Mouse (Mus musculus): ENCODE results near the gene Tbrg4. TPM values are rescaled to one million over a fixed set of nuclear protein-coding genes. Genes with fewer than 3 reads are reported as not detected.

Tbrg4 gene
- polyA plus RNA-seq, 1 experiment from 2014 or later: 25.7 TPM

DNA sequence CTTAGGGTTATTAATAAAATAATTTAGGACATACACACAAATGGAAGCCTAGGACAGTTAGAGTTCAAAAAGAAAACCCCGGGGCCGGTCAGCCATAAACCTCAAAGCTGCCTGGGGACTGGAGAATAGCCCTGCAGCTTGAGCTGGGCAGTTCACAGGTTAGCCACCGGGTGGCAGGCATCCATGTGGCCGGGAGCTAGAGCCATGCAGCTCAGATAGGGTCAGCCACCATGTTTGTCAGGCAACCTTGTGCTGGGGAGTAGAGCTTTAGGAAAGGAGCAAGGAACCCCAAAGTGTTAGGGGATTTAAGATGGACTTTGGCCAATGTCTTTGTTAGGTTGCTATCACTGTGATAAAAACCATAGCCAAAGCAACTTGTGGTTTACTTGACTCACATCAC is 2.7 kb upstream of the Tbrg4 start:
- no peak overlapping the region for H3K9ac ChIP-seq
- no peak overlapping the region for H3K4me3 ChIP-seq (replicated peaks; ENCODE audit: low read length)
- ATAC-seq (ENCODE audit: low FRiP score): no peak
- H3K9me3 ChIP-seq (ENCODE audit: control insufficient read depth, low read length): no peaks in the 10 kb centered on the region
- 15% methylated on average over 4 of the region's 4 CpGs for WGBS
- no peak overlapping the region for H3K4me2 ChIP-seq (replicated peaks)
- no peak overlapping the region for H3K27ac ChIP-seq
- no peaks in the 10 kb centered on the region for H3K27me3 ChIP-seq (ENCODE audit: control insufficient read depth, insufficient read depth, low read length)
- H3K4me1 ChIP-seq (replicated peaks; ENCODE audit: control insufficient read depth, insufficient read depth, low read length): peaks cover 22% of the 10 kb centered on the region
- DNase-seq (ENCODE audit: low spot score): no peak
- peaks cover 10% of the 10 kb centered on the region for H3K36me3 ChIP-seq (replicated peaks; ENCODE audit: control insufficient read depth, insufficient read depth)

DNA sequence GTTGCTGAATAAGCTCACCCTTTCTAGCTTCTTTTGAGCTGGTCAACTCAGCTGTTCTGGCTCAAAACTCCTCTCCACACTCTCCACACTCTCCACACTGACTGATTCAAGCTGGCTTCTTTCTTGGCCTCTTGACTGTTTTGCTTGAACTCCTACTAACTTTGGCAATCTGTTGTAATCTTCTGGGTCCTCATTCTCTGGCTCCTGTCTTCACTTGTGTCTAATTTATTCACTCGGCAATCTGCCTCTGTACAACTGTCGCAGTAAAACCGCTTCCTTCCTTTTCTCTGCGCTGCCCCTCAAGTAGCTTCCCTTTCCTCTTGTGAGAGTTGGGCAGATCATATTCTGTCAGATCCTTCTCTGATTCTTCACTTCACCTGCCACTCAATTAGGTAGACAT is 1.9 kb upstream of the Tbrg4 start:
- Histone ChIP-seq H3K4me3 (replicated peaks; ENCODE audit: low read length) (no peak overlapping the region), H3K9me3 (ENCODE audit: control insufficient read depth, low read length) (no peaks in the 10 kb centered on the region), H3K4me2 (replicated peaks) (no peak overlapping the region), H3K27ac (no peak overlapping the region), H3K36me3 (replicated peaks; ENCODE audit: control insufficient read depth, insufficient read depth) (peaks cover 18% of the 10 kb centered on the region), H3K9ac (no peak overlapping the region), H3K27me3 (ENCODE audit: control insufficient read depth, insufficient read depth, low read length) (no peaks in the 10 kb centered on the region), H3K4me1 (replicated peaks; ENCODE audit: control insufficient read depth, insufficient read depth, low read length) (peaks cover 29% of the 10 kb centered on the region)
- DNase-seq (ENCODE audit: low spot score): no peak
- no peak for ATAC-seq (ENCODE audit: low FRiP score)
- 92% methylated on average over 4 of the region's 4 CpGs for WGBS

DNA sequence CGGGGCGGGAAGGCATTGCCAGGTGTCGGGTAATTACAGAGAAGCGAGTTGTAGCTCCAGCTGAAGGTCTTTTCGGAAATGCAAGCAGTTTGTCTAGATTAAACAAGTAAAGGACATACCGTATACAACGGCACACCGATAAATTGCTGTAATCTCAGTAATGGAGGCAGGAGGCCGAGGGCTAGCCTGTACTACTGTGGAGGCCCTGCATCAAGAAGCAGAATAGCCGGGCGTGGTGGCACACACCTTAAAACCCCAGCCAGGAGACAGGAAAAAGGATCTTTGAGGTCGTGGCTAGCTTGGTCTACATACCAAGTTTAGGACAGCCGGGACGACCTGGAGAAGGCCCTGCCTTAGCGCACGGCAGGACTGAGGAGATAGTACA is 513 bp upstream of the Tbrg4 start:
- Histone ChIP-seq H3K36me3 (replicated peaks; ENCODE audit: control insufficient read depth, insufficient read depth) (peaks cover 32% of the 10 kb centered on the region), H3K4me3 (replicated peaks; ENCODE audit: low read length) (peak overlapping the region; percentile 70), H3K9me3 (ENCODE audit: control insufficient read depth, low read length) (no peaks in the 10 kb centered on the region), H3K9ac (peak overlapping the region; percentile 71), H3K27ac (peak overlapping the region; percentile 87), H3K27me3 (ENCODE audit: control insufficient read depth, insufficient read depth, low read length) (no peaks in the 10 kb centered on the region), H3K4me1 (replicated peaks; ENCODE audit: control insufficient read depth, insufficient read depth, low read length) (peaks cover 29% of the 10 kb centered on the region), H3K4me2 (replicated peaks) (peak overlapping the region; percentile 93)
- 16% methylated on average over 16 of the region's 16 CpGs for WGBS
- ATAC-seq (ENCODE audit: low FRiP score) (peak; percentile 11; the same call in 1 of the 2 replicates), DNase-seq (ENCODE audit: low spot score) (no peak)

DNA sequence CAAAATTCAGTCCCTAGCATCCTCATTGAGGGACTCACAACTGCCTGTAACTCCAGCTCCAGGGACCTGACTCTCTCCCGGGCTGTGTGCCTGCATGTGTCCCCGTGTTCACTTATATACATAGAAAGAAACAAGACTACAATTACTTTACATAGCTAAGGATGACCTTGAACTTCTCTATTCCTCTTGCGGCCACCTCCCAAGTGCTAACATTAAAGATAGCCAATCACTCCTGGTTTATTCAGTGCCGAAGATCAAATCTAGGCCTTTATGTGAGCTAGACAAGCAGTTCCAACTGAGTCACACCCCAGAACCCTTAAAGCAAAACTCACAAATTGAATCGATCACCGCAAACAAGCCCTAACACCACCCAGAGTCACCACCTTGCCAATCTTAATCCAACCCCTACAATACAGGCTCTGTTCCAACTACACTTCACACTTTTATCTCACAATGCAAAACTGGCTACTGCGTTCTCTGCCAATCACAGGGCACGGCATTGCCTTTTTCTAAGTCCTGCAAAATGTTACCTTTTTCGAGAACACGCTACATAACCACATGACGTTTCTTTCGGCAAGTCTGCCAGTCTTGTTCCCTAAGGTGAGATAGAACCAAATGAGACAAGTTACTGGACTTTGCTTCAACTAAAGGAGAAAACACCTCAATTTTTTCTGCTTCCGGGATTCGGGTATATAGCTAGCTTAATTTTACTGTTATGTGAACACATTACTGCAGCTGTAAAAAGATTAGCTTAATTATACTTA is 1.1 kb downstream of the Tbrg4 start:
- 72% methylated on average over 14 of the region's 14 CpGs for WGBS

DNA sequence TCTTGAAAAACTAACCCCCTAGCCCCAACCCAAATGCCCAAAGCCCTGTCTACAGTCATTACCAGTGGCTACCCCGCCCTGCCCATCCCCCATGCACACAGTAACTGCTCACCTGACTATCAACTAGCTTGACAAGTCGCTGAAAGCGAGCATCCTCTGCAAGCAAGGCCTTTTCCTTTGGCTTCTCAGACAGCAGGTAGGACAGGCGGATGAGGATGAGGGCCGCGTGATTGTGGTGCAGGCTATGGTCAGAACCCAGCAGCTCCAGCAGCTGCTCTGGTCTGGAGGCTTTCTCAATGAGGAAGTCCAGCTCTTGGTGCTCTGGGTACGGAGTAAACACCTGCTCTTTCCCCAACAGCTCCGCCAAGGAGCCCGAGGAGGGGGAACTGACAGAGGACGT is 2.2 kb downstream of the Tbrg4 start:
- no peak overlapping the region for H3K9ac ChIP-seq
- H3K4me2 ChIP-seq (replicated peaks): no peak overlapping the region
- H3K36me3 ChIP-seq (replicated peaks; ENCODE audit: control insufficient read depth, insufficient read depth): peaks cover 58% of the 10 kb centered on the region
- WGBS: 93% methylated on average over 10 of the region's 10 CpGs
- no peak overlapping the region for H3K27ac ChIP-seq
- no peak for DNase-seq (ENCODE audit: low spot score)
- H3K9me3 ChIP-seq (ENCODE audit: control insufficient read depth, low read length): no peaks in the 10 kb centered on the region
- H3K27me3 ChIP-seq (ENCODE audit: control insufficient read depth, insufficient read depth, low read length): no peaks in the 10 kb centered on the region
- H3K4me3 ChIP-seq (replicated peaks; ENCODE audit: low read length): no peak overlapping the region
- peaks cover 29% of the 10 kb centered on the region for H3K4me1 ChIP-seq (replicated peaks; ENCODE audit: control insufficient read depth, insufficient read depth, low read length)
- no peak for ATAC-seq (ENCODE audit: low FRiP score)

More for the DNA sequence above, 1.1 kb downstream of the Tbrg4 start:
- Histone ChIP-seq H3K36me3 (replicated peaks; ENCODE audit: control insufficient read depth, insufficient read depth) (peaks cover 47% of the 10 kb centered on the region), H3K27ac (no peak overlapping the region), H3K4me2 (replicated peaks) (peak overlapping the region; percentile 65), H3K27me3 (ENCODE audit: control insufficient read depth, insufficient read depth, low read length) (no peaks in the 10 kb centered on the region), H3K9me3 (ENCODE audit: control insufficient read depth, low read length) (no peaks in the 10 kb centered on the region), H3K4me1 (replicated peaks; ENCODE audit: control insufficient read depth, insufficient read depth, low read length) (peaks cover 29% of the 10 kb centered on the region), H3K4me3 (replicated peaks; ENCODE audit: low read length) (peak overlapping the region; percentile 70), H3K9ac (peak overlapping the region; percentile 71)
- DNase-seq (ENCODE audit: low spot score): no peak
- no peak for ATAC-seq (ENCODE audit: low FRiP score)

DNA sequence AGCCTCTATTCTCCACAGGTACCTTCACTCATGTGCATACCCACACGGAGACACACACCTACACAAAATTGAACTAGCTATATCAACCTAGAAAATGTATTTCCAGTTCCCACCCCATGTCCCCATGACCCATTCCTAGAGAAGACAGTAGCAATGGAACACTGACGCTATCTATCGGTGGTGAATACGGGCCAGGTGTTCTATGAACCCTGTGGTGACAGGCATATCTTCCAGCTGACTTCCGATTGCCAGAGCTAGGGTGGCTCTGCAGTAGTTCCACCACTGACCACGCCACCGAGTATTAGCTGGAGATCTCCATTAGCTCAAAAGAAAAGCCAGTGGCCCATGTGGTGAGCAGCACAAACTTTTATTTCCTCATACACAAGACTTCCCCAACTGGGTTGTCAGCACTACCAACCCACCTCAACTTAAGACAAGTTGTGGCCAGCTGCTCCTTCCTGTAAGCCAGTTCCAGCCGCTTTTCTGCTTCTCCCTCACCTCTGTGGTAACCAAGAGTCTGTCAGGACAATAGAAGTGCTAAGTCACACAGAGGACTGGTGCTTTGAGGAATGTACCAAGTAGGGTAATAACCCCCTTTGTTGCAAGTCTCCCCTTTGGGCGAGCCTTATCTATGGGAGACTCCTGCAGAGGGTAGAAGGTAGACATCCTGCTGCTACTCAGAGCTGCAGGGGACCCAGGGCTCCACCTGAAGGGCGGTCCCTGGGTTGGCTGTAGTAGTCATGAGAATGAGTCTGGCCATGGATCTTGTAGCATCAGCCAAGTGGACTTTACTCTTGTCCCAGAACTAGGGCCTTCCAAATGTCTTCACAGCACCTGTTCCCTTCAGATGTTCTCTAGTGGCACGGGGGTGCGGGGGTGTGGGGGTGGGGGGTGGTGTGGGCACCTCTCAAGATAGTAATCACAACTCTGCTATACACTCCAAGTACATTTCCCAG is 10.3 kb downstream of the Tbrg4 start:
- ATAC-seq (ENCODE audit: low FRiP score): no peak
- Histone ChIP-seq H3K9ac (no peak overlapping the region), H3K4me3 (replicated peaks; ENCODE audit: low read length) (no peak overlapping the region), H3K4me2 (replicated peaks) (no peak overlapping the region), H3K27me3 (ENCODE audit: control insufficient read depth, insufficient read depth, low read length) (no peaks in the 10 kb centered on the region), H3K4me1 (replicated peaks; ENCODE audit: control insufficient read depth, insufficient read depth, low read length) (no peaks in the 10 kb centered on the region), H3K36me3 (replicated peaks; ENCODE audit: control insufficient read depth, insufficient read depth) (peaks cover 90% of the 10 kb centered on the region), H3K9me3 (ENCODE audit: control insufficient read depth, low read length) (no peaks in the 10 kb centered on the region), H3K27ac (no peak overlapping the region)
- WGBS: 93% methylated on average over 12 of the region's 12 CpGs
- no peak for DNase-seq (ENCODE audit: low spot score)

DNA sequence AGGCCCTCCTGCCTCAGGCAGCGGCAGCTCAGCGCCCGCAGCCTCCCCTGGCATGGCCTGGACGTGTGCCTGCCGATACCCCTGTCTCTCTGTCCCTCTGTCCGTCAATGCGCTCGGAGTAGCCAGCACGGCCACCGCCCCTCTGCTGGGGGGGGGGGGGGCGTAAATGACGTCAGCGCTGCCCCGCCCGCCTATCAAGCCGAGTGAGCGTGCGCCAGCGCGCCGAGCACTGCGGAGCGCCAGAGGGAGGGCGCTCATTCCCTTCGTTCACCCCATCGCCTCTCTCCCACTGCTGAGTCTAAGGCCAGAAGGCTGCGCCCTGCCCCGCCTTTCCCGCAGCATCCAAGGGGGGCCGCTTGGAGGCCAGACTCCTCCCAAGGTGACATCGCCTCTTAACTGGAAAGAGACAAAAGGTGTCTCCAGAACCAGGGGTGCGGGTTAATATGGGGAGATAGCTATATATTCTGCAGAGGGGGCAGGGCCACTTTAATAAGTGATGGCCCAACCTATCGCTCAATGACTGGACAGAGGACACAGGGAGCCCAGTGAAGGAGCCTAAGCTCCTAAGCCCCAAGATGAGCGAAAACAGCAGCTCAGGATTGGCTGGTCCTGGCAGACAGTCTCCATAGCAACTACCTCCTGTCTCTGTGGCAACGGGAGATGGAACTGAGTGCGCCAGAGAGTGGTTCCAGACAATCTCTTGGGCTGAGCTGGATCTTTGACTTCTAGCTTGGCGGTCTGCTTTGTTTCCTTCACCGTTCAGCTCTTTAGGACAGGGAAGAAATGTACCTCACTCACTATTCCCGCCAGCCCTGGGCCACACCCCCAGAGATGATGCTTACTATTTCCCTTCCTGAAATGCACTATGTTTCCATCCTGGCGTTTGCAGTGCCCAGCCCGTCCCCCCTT is 20.1 kb downstream of the Tbrg4 start, which contains the start of gene Nacad:
Nacad (minus strand) TSS at position 563 of the 909 bp plus-strand sequence.
- DNase-seq (ENCODE audit: low spot score) (peak; percentile 86), ATAC-seq (ENCODE audit: low FRiP score) (peak; percentile 90)
- peaks cover 41% of the 10 kb centered on the region for H3K4me1 ChIP-seq (replicated peaks; ENCODE audit: control insufficient read depth, insufficient read depth, low read length)
- peak within 1 kb of the TSS; percentile 75 for H3K4me3 ChIP-seq (replicated peaks; ENCODE audit: low read length)
- WGBS: 2% methylated on average over 31 of the region's 41 CpGs
- peak within 1 kb of the TSS; percentile 94 for H3K9ac ChIP-seq
- no peaks in the 10 kb centered on the region for H3K27me3 ChIP-seq (ENCODE audit: control insufficient read depth, insufficient read depth, low read length)
- peak within 1 kb of the TSS; percentile 95 for H3K4me2 ChIP-seq (replicated peaks)
- H3K9me3 ChIP-seq (ENCODE audit: control insufficient read depth, low read length): no peaks in the 10 kb centered on the region
- peak within 1 kb of the TSS; percentile 98 for H3K27ac ChIP-seq
- H3K36me3 ChIP-seq (replicated peaks; ENCODE audit: control insufficient read depth, insufficient read depth): peaks cover 24% of the 10 kb centered on the region

DNA sequence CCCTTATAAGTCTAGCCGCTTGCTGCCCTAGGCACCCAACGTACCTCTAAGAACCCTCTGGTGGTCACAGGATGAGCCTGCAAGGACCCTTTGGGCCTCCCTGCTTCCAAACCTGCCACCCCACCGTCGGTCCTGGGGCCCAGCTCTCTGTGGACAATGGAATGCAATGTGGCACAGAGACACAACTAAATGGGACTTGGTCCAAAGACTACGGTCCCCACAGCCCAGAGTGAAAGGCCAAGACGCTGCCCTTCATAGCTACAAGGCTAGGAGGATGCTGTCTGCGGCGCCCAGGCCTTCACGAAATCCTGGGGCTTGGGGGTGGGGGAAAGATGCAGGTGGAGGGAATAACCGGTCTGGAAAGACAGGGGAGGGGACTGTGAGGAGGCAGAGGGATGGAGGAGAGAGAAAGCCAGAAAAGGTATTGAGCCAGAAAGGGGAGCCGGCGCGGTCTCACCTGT is 20.8 kb downstream of the Tbrg4 start:
- H3K27ac ChIP-seq: peak overlapping the region; percentile 98
- no peak for ATAC-seq (ENCODE audit: low FRiP score)
- peak overlapping the region; percentile 94 for H3K9ac ChIP-seq
- H3K36me3 ChIP-seq (replicated peaks; ENCODE audit: control insufficient read depth, insufficient read depth): peaks cover 31% of the 10 kb centered on the region
- H3K27me3 ChIP-seq (ENCODE audit: control insufficient read depth, insufficient read depth, low read length): no peaks in the 10 kb centered on the region
- no peaks in the 10 kb centered on the region for H3K9me3 ChIP-seq (ENCODE audit: control insufficient read depth, low read length)
- WGBS: 6% methylated on average over 13 of the region's 13 CpGs
- H3K4me3 ChIP-seq (replicated peaks; ENCODE audit: low read length): peak overlapping the region; percentile 75
- peak; percentile 37 for DNase-seq (ENCODE audit: low spot score)
- H3K4me1 ChIP-seq (replicated peaks; ENCODE audit: control insufficient read depth, insufficient read depth, low read length): peaks cover 46% of the 10 kb centered on the region
- peak overlapping the region; percentile 95 for H3K4me2 ChIP-seq (replicated peaks)

Data from hindbrain, embryonic 14.5 days (tissue).